Mouse (Mus musculus) heart, postnatal 0 days (tissue): ENCODE measurements around the gene Cd80.

Experiments
- CTCF ChIP-seq: IDR thresholded peaks from 2 replicates; pipeline ENCODE4 v1.5.1; 2016; ENCODE audit warnings: antibody characterized with exemption, control low read depth, low read depth
- EP300 ChIP-seq: IDR thresholded peaks from 2 replicates; pipeline ENCODE4 v1.6.1; 2016; ENCODE audit warnings: antibody characterized with exemption, low read depth

- TF ChIP-seq CTCF: no peak
- TF ChIP-seq EP300: no peak
These were observed 6.4 kb downstream of the Cd80 start for GRCm38 (mm10) chr16:38461749-38462148.
